Mouse (Mus musculus) limb, embryonic 14.5 days (tissue): ENCODE results near the gene Zdhhc14. TPM values are rescaled to one million over a fixed set of nuclear protein-coding genes. Genes with fewer than 3 reads are reported as not detected.

ENCODE experiments used
- ATAC-seq: fragments of 200-750 bp; cut with Nextera tagmentation; 2 replicates; pipeline ENCODE4 v1.8.0; 2017; ENCODE audit warnings: low read depth, moderate number of reproducible peaks, moderate TSS enrichment; ENCODE audit not compliant: low FRiP score
- DNase-seq: peaks from one replicate; pipeline ENCODE4 v3.0.0-alpha.2; 2015; ENCODE audit warnings: low spot score
- H3K27ac ChIP-seq: fragments of 300-500 bp; sonication (generic); replicated peaks from 2 replicates; pipeline ENCODE4 v1.5.1; 2014; ENCODE audit warnings: low read depth, mild to moderate bottlenecking, low read length, moderate library complexity, mixed read lengths
- H3K27me3 ChIP-seq: fragments of 300-500 bp; sonication (generic); 2 replicates; pipeline ENCODE4 v1.6.1; 2014; ENCODE audit warnings: low read length, mixed read lengths; ENCODE audit not compliant: control insufficient read depth, insufficient read depth
- H3K36me3 ChIP-seq: fragments of 300-500 bp; sonication (generic); 2 replicates; pipeline ENCODE4 v1.6.1; 2014; ENCODE audit warnings: mild to moderate bottlenecking, low read length, moderate library complexity, mixed read lengths; ENCODE audit not compliant: control insufficient read depth, insufficient read depth
- H3K4me1 ChIP-seq: fragments of 300-500 bp; sonication (generic); 2 replicates; pipeline ENCODE4 v1.6.1; 2014; ENCODE audit warnings: antibody characterized with exemption, low read length, mixed read lengths; ENCODE audit not compliant: control insufficient read depth, insufficient read depth
- H3K4me2 ChIP-seq: fragments of 300-500 bp; sonication (generic); replicated peaks from 2 replicates; pipeline ENCODE4 v1.6.1; 2014; ENCODE audit warnings: low read depth, mild to moderate bottlenecking, low read length, moderate library complexity; ENCODE audit not compliant: severe bottlenecking
- H3K4me3 ChIP-seq: fragments of 300-500 bp; sonication (generic); replicated peaks from 2 replicates; pipeline ENCODE4 v1.5.1; 2014; ENCODE audit warnings: low read length
- H3K9ac ChIP-seq: fragments of 300-500 bp; sonication (generic); 2 replicates; pipeline ENCODE4 v1.6.1; 2014; ENCODE audit warnings: mild to moderate bottlenecking, low read depth, low read length, moderate library complexity; ENCODE audit not compliant: severe bottlenecking
- H3K9me3 ChIP-seq: fragments of 300-500 bp; sonication (generic); 2 replicates; pipeline ENCODE4 v1.6.1; 2016; ENCODE audit warnings: low read length; ENCODE audit not compliant: control insufficient read depth
- POLR2A ChIP-seq: fragments of 200-500 bp; IDR thresholded peaks from 2 replicates; pipeline ENCODE4 v1.8.0; 2012; ENCODE audit warnings: inconsistent platforms, mild to moderate bottlenecking, moderate library complexity, borderline replicate concordance; ENCODE audit not compliant: insufficient read depth, insufficient read length; ENCODE audit errors: extremely low read depth
- WGBS: fragments of 180-500 bp; shearing (Covaris S2); extraction: QIAGEN DNeasy Blood & Tissue Kit; methylation state at CpG from one replicate; pipeline ENCODE4 v1.1.7; 2014; 5-methylcytosine and 5-hydroxymethylcytosine counted together
- polyA plus RNA-seq, 2 experiments: library from polyadenylated mRNA; depleted of rRNA in 1 of 2; stranded (reverse) in 1 of 2; unstranded in 1 of 2; fragments of >200 nt; fragmentation: Nextera tagmentation in 1 of 2; extraction: Ambion mirVana in 1 of 2; gene quantifications; 2 replicates each; pipeline versions ENCODE4 v1.2.1 to v1.2.3; 2012 to 2014

Gene Zdhhc14
- polyA plus RNA-seq (2012; rRNA removed) (2.9 and 3.0 TPM in 2 replicates), polyA plus RNA-seq (2014; fragmentation: Nextera tagmentation; extraction: Ambion mirVana) (4.3 and 5.5 TPM in 2 replicates)

- peak within 1 kb of the TSS; percentile 73 for H3K27ac ChIP-seq
- peak; percentile 22; the same call in 1 of the 2 replicates for TF ChIP-seq POLR2A
- DNase-seq (peak; percentile 80), ATAC-seq (peak; percentile 87)
- H3K4me1 ChIP-seq: peaks cover 9% of the 10 kb centered on the region
- H3K36me3 ChIP-seq: no peaks in the 10 kb centered on the region
- H3K9me3 ChIP-seq: no peaks in the 10 kb centered on the region
- H3K4me3 ChIP-seq: peak within 1 kb of the TSS; percentile 74
- H3K27me3 ChIP-seq: peaks cover 11% of the 10 kb centered on the region; the same call in 1 of the 2 replicates
- peak within 1 kb of the TSS; percentile 62 for H3K9ac ChIP-seq
- H3K4me2 ChIP-seq: peak within 1 kb of the TSS; percentile 100
- under 1% methylated on average over 50 of the region's 70 CpGs for WGBS
These were observed at the start of gene Zdhhc14 for GRCm38 (mm10) chr17:5491801-5492745. TSS of gene Zdhhc14 (plus strand) at chr17:5492557.

- no peak overlapping the region for H3K4me3 ChIP-seq
- no peak overlapping the region for H3K4me2 ChIP-seq
- DNase-seq: peak; percentile 6
- ATAC-seq: no peak
- H3K27ac ChIP-seq: no peak overlapping the region
- no peaks in the 10 kb centered on the region for H3K9me3 ChIP-seq
- H3K27me3 ChIP-seq: no peaks in the 10 kb centered on the region
- H3K9ac ChIP-seq: no peak overlapping the region
- 0 out of 2 replicates have a peak, but pooled peaks cover under 1% of the 10 kb centered on the region for H3K36me3 ChIP-seq
- TF ChIP-seq POLR2A: no peak
- 47% methylated on average over 3 of the region's 3 CpGs for WGBS
- H3K4me1 ChIP-seq: peaks cover 4% of the 10 kb centered on the region
These were observed 49.1 kb upstream of the Zdhhc14 start for GRCm38 (mm10) chr17:5443260-5443659.

GRCm38 (mm10) chr17:5443751-5444150 is 48.6 kb upstream of the Zdhhc14 start:
- TF ChIP-seq POLR2A: no peak
- Histone ChIP-seq H3K36me3 (no peaks in the 10 kb centered on the region), H3K27ac (no peak overlapping the region), H3K27me3 (no peaks in the 10 kb centered on the region), H3K4me3 (no peak overlapping the region), H3K9ac (no peak overlapping the region), H3K9me3 (no peaks in the 10 kb centered on the region), H3K4me2 (no peak overlapping the region), H3K4me1 (peaks cover 4% of the 10 kb centered on the region)
- DNase-seq (peak; percentile 9), ATAC-seq (no peak)
- WGBS: 46% methylated on average over 5 of the region's 5 CpGs

GRCm38 (mm10) chr17:5453657-5454056 is 38.7 kb upstream of the Zdhhc14 start:
- ATAC-seq (no peak), DNase-seq (no peak)
- Histone ChIP-seq H3K4me2 (no peak overlapping the region), H3K36me3 (no peaks in the 10 kb centered on the region), H3K27me3 (no peaks in the 10 kb centered on the region), H3K9me3 (no peaks in the 10 kb centered on the region), H3K4me3 (no peak overlapping the region), H3K27ac (no peak overlapping the region), H3K9ac (no peak overlapping the region), H3K4me1 (no peaks in the 10 kb centered on the region)
- no peak for TF ChIP-seq POLR2A
- WGBS: 77% methylated on average over 4 of the region's 4 CpGs

- Histone ChIP-seq H3K4me2 (no peak overlapping the region), H3K36me3 (no peaks in the 10 kb centered on the region), H3K9ac (no peak overlapping the region), H3K9me3 (no peaks in the 10 kb centered on the region), H3K27ac (no peak overlapping the region), H3K27me3 (no peaks in the 10 kb centered on the region), H3K4me3 (no peak overlapping the region), H3K4me1 (no peaks in the 10 kb centered on the region)
- DNase-seq (no peak), ATAC-seq (no peak)
- 72% methylated on average over 2 of the region's 2 CpGs for WGBS
- TF ChIP-seq POLR2A: no peak
These were observed 28.4 kb upstream of the Zdhhc14 start for GRCm38 (mm10) chr17:5463912-5464311.
